23 mouse cellular contexts compared by ENCODE assay signal in genomic region chr12:86668404-86668803, GRCm38 (mm10). TPM values are rescaled to one million over a fixed set of nuclear protein-coding genes. Genes with fewer than 3 reads are reported as not detected.
A peak's percentile ranks its signal among the peaks of the same experiment; 100 is the strongest.
DNase-seq lines count a peak whose midpoint lies in the region; ATAC-seq and TF ChIP-seq lines count a peak whose summit lies in the region.
"Had no signal": no experiment of that assay in that cellular context is flagged by ENCODE, and none has a peak within 500 bp of the region (broad histone marks: within the 10 kb centered on the region; RNA-seq: fewer than 3 reads in every experiment).

No protein-coding gene starts in this region.

- H3K27ac ChIP-seq in forebrain, embryonic 15.5 days (replicated peaks): 0 out of 2 replicates have a peak overlapping the region, but pooled peaks have one; percentile 32
- no peak overlapping the region for H3K27ac ChIP-seq in forebrain, embryonic 11.5 days (ENCODE audit: low read depth, low read length)
- H3K27ac ChIP-seq in forebrain, postnatal 0 days (ENCODE audit: low read depth, low read length): no peak overlapping the region
- H3K27ac ChIP-seq: heart, adult 2 months; heart, embryonic 13.5 days; hindbrain, postnatal 0 days; limb, embryonic 13.5 days; liver, embryonic 12.5 days; midbrain, embryonic 12.5 days had no signal

- H3K4me3 ChIP-seq in forebrain, embryonic 15.5 days: no peak overlapping the region
- H3K4me3 ChIP-seq in forebrain, embryonic 11.5 days (ENCODE audit: low read depth, low read length): no peak overlapping the region
- H3K4me3 ChIP-seq in forebrain, postnatal 0 days (ENCODE audit: low read depth, low read length): no peak overlapping the region
- H3K4me3 ChIP-seq: heart, adult 2 months; heart, embryonic 13.5 days; limb, embryonic 13.5 days; liver, embryonic 12.5 days; midbrain, embryonic 12.5 days had no signal

- 62% methylated on average over 2 of the region's 2 CpGs for WGBS in forebrain, embryonic 15.5 days
- WGBS in forebrain, embryonic 11.5 days: 98% methylated on average over 2 of the region's 2 CpGs
- 51% methylated on average over 2 of the region's 2 CpGs for WGBS in forebrain, postnatal 0 days

- H3K4me1 ChIP-seq in forebrain, embryonic 15.5 days: no peaks in the 10 kb centered on the region
- no peaks in the 10 kb centered on the region for H3K4me1 ChIP-seq in forebrain, embryonic 11.5 days (replicated peaks; ENCODE audit: control insufficient read depth, insufficient read depth, low read length)
- no peaks in the 10 kb centered on the region for H3K4me1 ChIP-seq in forebrain, postnatal 0 days (ENCODE audit: insufficient read depth)
- H3K4me1 ChIP-seq: limb, embryonic 13.5 days; liver, embryonic 12.5 days; midbrain, embryonic 12.5 days had no signal

- no peaks in the 10 kb centered on the region for H3K36me3 ChIP-seq in forebrain, embryonic 15.5 days
- no peaks in the 10 kb centered on the region for H3K36me3 ChIP-seq in forebrain, embryonic 11.5 days (ENCODE audit: control insufficient read depth, insufficient read depth, low read length)
- no peaks in the 10 kb centered on the region for H3K36me3 ChIP-seq in forebrain, postnatal 0 days (ENCODE audit: insufficient read depth)
- H3K36me3 ChIP-seq: heart, embryonic 13.5 days; limb, embryonic 13.5 days; liver, embryonic 12.5 days; midbrain, embryonic 12.5 days had no signal

- no peaks in the 10 kb centered on the region for H3K9me3 ChIP-seq in forebrain, embryonic 15.5 days
- no peaks in the 10 kb centered on the region for H3K9me3 ChIP-seq in forebrain, embryonic 11.5 days (ENCODE audit: control insufficient read depth, low read length)
- no peaks in the 10 kb centered on the region for H3K9me3 ChIP-seq in forebrain, postnatal 0 days (ENCODE audit: low read length)
- H3K9me3 ChIP-seq: heart, embryonic 13.5 days; limb, embryonic 13.5 days; liver, embryonic 12.5 days; midbrain, embryonic 12.5 days had no signal

- peak; percentile 73 for DNase-seq in cerebellum, adult 11-12 months
- no peak for DNase-seq in cerebellum, adult 8-10 months
- DNase-seq in forebrain, embryonic 11.5 days (ENCODE audit: low spot score): no peak
- peak; percentile 75 for DNase-seq in forebrain, postnatal 0 days
- DNase-seq in layer of hippocampus, postnatal 25 days (ENCODE audit: extremely low spot score in 1 of 2, low spot score in 1 of 2): peak; percentile 66 to 74
- DNase-seq in frontal cortex, adult 2 months (ENCODE audit: extremely low spot score in 1 of 2, low spot score in 1 of 2): no peak
- DNase-seq in thymus, postnatal 0 days (ENCODE audit: low spot score): no peak
- DNase-seq: adrenal gland, postnatal 14 days; gastrocnemius, postnatal 36 days; heart, adult 2 months; heart, postnatal 14 days; kidney, adult 9 months; kidney, postnatal 14 days; lung, adult 2 months; lung, postnatal 14 days; right cerebral cortex, postnatal 14 days had no signal

- no peak for TF ChIP-seq CTCF in forebrain, postnatal 0 days (IDR thresholded peaks at IDR 0.05; ENCODE audit: low read depth)

- H3K9ac ChIP-seq in forebrain, embryonic 15.5 days (replicated peaks): no peak overlapping the region
- H3K9ac ChIP-seq in forebrain, embryonic 11.5 days (ENCODE audit: low read length): no peak overlapping the region
- H3K9ac ChIP-seq in forebrain, postnatal 0 days: no peak overlapping the region
- H3K9ac ChIP-seq: heart, embryonic 13.5 days; limb, embryonic 13.5 days; liver, embryonic 12.5 days; midbrain, embryonic 12.5 days had no signal

- H3K27me3 ChIP-seq in forebrain, embryonic 15.5 days: no peaks in the 10 kb centered on the region
- H3K27me3 ChIP-seq in forebrain, embryonic 11.5 days (ENCODE audit: control insufficient read depth, insufficient read depth, low read length): no peaks in the 10 kb centered on the region
- no peaks in the 10 kb centered on the region for H3K27me3 ChIP-seq in forebrain, postnatal 0 days (ENCODE audit: insufficient read depth, low read length)
- H3K27me3 ChIP-seq: heart, embryonic 13.5 days; limb, embryonic 13.5 days; liver, embryonic 12.5 days; midbrain, embryonic 12.5 days had no signal

- no peak overlapping the region for H3K4me2 ChIP-seq in forebrain, embryonic 15.5 days (replicated peaks)
- H3K4me2 ChIP-seq in forebrain, embryonic 11.5 days (ENCODE audit: low read depth, low read length, severe bottlenecking): no peak overlapping the region
- no peak overlapping the region for H3K4me2 ChIP-seq in forebrain, postnatal 0 days (ENCODE audit: low read depth)
- H3K4me2 ChIP-seq: heart, embryonic 13.5 days; limb, embryonic 13.5 days; liver, embryonic 12.5 days; midbrain, embryonic 12.5 days had no signal

- ATAC-seq in forebrain, embryonic 15.5 days (replicated peaks): peak; percentile 63; the same call in 1 of the 2 replicates
- ATAC-seq in forebrain, embryonic 11.5 days (replicated peaks; ENCODE audit: low FRiP score): no peak
- ATAC-seq in forebrain, postnatal 0 days: peak; percentile 66
- ATAC-seq: hindbrain, postnatal 0 days; intestine, embryonic 16.5 days; liver, embryonic 12.5 days had no signal

RNA-seq across cellular contexts. Expression of gene Vash1, which starts 10.1 kb away (rescaled TPM):
- 42.8 and 50.9 TPM in 2 replicates for polyA plus RNA-seq in forebrain, embryonic 15.5 days (2015; fragmentation: Nextera tagmentation; extraction: Ambion mirVana)
- 23.5 and 25.5 TPM in 2 replicates for polyA plus RNA-seq in forebrain, embryonic 11.5 days (2014; fragmentation: Nextera tagmentation; extraction: Ambion mirVana)
- 93.0 and 96.3 TPM in 2 replicates for total RNA-seq in forebrain, postnatal 0 days (2014; rRNA removed)
- polyA plus RNA-seq in forebrain, postnatal 0 days (2015; fragmentation: Nextera tagmentation; extraction: Ambion mirVana): 25.7 and 33.2 TPM in 2 replicates
- 10 to 100 TPM; 46.1 to 55.2 TPM for total RNA-seq in layer of hippocampus, postnatal 25 days (2021)
- polyA plus RNA-seq in frontal cortex, adult 2 months (2012; rRNA removed): 21.3 and 22.4 TPM in 2 replicates
- polyA plus RNA-seq in thymus, postnatal 0 days (2015; fragmentation: Nextera tagmentation; extraction: Ambion mirVana): 1.3 and 1.5 TPM in 2 replicates

RNA-seq across cellular contexts. Expression of gene Angel1, which starts 57.9 kb away (rescaled TPM):
- 10.6 and 10.7 TPM in 2 replicates for polyA plus RNA-seq in forebrain, embryonic 15.5 days (2015; fragmentation: Nextera tagmentation; extraction: Ambion mirVana)
- 14.9 and 15.7 TPM in 2 replicates for polyA plus RNA-seq in forebrain, embryonic 11.5 days (2014; fragmentation: Nextera tagmentation; extraction: Ambion mirVana)
- total RNA-seq in forebrain, postnatal 0 days (2014; rRNA removed): 4.5 and 6.5 TPM in 2 replicates
- polyA plus RNA-seq in forebrain, postnatal 0 days (2015; fragmentation: Nextera tagmentation; extraction: Ambion mirVana): 6.2 and 7.1 TPM in 2 replicates
- total RNA-seq in layer of hippocampus, postnatal 25 days (2021): 1 to 10 TPM; 4.6 to 8.0 TPM
- polyA plus RNA-seq in frontal cortex, adult 2 months (2012; rRNA removed): 13.2 and 14.1 TPM in 2 replicates
- polyA plus RNA-seq in thymus, postnatal 0 days (2015; fragmentation: Nextera tagmentation; extraction: Ambion mirVana): 3.4 and 3.7 TPM in 2 replicates

Comparison
In these comparisons a context has a peak if more than half of its experiments do, and no peak if none do; other contexts are left out.
1. DNase-seq: peak in cerebellum, adult 11-12 months (single experiment), forebrain, postnatal 0 days (single experiment) and layer of hippocampus, postnatal 25 days (2 of 2); none in cerebellum, adult 8-10 months (single experiment), forebrain, embryonic 11.5 days (single experiment), frontal cortex, adult 2 months (0 of 2) and thymus, postnatal 0 days (single experiment).